Mouse (Mus musculus): Measurements from ENCODE around the gene Pemt.

The Pemt gene

DNA sequence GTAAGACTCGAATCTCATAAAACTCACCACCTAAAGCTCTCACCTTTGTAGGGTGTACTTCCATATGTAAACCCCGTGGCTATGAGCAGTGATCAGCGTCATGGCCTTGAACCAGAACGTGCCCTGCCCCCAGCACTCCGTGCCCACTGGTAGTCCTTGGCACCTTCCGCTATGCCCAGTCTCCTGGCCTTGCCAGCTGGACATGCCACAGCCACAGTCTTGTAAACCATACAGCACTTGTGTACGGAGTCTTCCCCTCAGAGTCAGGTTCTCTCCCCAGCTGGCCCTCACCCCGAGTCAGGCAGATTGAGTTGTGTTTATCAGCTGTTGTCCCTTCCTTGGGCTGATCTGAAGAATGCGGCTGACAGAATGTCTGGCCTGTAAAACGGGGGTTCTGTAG is 12.2 kb upstream of the Pemt start:
- intact Hi-C loops (cut with DNase I): no loop called here

DNA sequence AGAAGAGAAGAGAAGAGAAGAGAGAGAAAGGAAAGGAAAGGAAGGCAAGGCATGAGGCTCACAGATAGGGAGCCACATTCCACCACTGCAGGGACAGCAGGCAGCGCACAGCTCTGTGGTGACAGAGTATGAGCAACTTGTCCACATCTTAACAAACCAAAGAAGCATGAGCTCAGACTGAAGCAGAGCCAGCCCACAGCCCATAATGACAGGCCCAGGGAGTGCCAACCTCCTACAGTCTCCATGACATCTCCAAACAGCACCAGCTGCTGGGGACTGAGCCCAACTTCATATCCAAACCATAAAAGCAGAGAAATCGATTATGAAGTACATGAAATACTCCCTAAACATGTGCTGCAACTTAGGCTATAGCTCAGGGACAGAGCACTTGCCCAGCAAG is 11.7 kb upstream of the Pemt start:
- intact Hi-C loops (cut with DNase I): no loop called here

DNA sequence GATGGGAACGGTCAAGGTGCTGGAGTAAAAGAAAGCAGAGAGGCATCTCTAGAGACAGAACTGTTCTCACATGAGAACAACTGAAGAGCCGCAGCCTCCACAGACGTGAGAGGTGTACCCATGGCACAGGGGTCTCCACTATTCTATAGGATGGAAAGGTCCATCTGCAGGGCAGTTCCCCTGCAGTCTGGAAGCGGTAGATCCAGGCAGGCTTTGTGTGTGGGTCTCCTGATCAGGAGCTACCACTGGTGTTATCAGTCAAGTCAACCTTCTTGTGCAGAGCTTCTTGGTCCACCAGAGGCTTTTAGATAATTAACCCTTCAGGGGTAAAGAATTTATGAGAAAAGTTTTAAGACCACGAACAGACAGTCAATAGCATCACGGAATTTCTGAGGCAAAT is 10.2 kb upstream of the Pemt start:
- intact Hi-C loops (cut with DNase I): no loop called here

DNA sequence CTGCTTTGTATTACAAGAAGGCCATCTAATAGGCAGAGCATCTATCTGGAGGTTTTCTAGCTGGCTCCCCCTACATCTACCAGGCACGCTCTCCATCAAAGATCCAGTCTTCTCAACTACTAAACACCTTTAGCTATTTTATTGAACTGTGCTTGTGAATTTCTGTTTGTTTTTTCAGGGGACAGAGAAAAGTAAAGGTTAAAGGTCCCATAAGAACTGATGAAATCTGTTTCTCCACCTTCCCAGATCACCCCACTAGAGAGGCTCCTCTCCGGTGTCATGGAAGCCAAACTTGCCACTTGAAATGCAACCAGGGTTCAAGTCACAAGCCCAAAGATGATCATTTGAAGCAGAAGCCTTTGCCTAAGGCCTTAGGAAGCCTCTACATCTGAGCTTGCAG is 2.6 kb upstream of the Pemt start:
- intact Hi-C loops (cut with DNase I): no loop called here

DNA sequence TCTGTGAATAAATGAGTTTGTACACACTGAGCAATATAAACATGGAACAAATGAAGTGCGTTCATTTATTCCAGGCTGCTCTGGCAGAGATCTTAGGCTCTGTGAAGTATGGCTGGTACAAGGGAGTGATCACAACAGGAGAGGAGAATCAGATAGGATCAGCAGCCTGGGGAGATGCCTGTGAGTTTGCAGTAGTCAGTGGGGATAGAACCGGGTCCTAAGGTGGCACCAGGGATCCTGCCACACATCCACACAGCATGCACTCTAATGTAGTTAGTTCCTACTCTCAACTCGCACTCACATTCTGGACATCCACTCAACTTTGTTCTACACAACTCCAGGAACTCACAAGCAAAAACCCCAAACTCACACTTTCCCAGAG is 622 bp downstream of the Pemt start:
- intact Hi-C loops (cut with DNase I): no loop called here

DNA sequence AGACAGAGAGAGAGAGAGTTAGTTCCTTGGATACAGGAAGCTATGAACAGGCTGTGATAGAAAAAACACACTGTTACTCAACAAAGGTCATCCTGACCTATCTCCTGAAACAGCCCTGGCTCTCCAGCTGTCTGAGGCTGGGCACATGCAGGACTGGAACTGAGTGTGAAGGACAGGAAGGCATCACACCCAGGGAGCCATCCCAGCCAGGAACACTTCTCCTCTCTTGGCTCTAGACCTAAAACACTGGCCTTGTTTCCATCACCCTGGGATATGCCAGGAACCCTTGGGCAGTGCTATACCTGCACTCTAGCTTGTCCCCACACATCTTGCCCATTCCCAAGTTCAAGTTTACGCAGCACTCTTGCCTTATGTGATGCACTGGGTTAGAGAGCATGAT is 1.5 kb downstream of the Pemt start:
- intact Hi-C loops (cut with DNase I): no loop called here

DNA sequence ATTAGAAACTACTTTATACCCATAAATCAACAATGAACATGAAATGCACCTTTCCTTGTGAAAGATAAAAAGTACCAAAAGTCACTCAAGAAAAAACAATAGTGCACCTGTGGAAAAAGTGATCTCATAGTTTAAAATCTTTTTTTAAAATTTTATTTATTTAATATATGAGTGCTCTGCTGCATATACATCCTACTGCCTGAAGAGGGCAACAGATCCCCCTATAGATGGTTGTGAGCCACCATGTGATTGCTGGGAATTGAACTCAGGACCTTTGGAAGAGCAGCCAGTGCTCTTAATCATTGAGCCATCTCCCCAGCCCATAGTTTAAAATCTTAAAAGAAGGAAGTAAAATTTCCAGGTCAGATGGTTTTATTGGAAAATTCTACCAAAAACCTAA is 4.0 kb downstream of the Pemt start:
- intact Hi-C loops (cut with DNase I): no loop called here

DNA sequence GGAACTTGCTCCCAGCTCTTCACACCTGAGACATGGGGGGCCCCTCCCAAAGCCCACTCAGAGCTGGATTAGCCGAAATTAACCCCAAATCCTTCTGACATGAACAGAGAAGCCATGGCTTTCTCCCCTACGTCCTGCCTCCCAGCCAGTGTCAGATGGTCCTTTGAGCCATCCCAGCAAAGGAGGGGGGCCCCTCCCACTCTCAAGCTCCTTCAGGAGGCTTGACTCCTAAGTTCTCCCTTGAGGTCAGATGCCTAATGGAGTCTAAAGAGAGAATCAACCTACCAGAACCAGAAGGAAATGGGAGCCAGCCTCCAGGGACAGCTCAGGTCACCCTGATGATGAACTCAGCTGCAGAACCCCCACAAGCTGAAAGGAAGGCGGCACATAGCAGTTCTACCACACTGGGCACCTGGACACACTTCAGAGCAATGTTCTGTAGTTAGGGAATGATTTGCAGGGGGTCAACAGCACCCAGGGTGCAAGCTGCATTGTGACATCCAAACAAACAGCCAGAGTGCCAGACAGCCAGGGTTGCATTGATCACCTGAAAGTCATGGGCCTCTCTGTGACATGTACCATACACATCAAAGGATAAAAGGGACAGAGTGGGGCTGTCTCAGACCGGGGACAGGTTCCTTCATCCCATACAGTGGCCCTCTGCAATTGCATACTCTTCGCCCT is 9.6 kb downstream of the Pemt start:
- intact Hi-C loops (cut with DNase I): no loop called here

DNA sequence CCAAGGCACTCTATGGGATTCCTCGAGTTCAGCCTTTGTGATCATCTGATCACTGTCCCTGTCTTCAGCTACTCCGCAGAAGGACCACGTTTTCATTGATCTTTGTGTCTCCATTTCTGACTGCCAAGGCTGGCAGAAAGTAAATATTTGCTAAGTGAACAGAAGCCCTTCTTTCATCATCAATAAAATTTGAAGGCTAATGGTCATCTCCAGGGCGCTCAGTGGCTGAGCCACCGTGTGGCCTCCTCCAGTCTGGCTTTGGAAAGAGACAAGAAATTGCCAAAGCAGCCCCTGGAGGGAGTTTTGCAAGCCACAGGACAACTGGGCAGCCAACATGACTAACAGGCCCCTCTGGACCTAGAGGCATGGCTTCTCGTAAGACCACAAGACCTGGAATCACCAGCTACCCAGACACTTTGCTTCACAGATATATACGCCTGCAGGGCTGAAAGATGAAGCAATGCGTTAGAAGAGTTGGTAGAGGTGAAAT is 11.3 kb downstream of the Pemt start:
- intact Hi-C loops (cut with DNase I): no loop called here

DNA sequence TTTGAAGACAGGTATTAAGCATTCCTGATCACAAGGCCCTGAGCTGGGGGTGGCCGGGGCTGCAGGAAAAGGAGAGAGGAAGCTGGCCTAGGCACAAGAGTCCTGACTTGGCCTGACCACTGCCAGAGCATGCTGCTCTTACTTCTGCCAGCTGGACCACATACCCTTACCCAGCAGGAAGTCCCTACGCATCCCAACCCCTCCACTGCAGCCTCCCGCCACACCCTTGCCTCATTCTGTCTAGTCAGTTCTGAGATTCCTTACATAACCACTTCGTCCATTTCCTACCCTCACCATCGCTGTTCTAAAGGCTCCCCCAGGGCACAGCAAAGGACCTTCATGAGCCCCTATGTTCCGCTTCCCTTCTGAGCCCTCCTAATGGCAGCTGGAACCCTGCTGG is 12.0 kb downstream of the Pemt start:
- intact Hi-C loops (cut with DNase I): no loop called here

DNA sequence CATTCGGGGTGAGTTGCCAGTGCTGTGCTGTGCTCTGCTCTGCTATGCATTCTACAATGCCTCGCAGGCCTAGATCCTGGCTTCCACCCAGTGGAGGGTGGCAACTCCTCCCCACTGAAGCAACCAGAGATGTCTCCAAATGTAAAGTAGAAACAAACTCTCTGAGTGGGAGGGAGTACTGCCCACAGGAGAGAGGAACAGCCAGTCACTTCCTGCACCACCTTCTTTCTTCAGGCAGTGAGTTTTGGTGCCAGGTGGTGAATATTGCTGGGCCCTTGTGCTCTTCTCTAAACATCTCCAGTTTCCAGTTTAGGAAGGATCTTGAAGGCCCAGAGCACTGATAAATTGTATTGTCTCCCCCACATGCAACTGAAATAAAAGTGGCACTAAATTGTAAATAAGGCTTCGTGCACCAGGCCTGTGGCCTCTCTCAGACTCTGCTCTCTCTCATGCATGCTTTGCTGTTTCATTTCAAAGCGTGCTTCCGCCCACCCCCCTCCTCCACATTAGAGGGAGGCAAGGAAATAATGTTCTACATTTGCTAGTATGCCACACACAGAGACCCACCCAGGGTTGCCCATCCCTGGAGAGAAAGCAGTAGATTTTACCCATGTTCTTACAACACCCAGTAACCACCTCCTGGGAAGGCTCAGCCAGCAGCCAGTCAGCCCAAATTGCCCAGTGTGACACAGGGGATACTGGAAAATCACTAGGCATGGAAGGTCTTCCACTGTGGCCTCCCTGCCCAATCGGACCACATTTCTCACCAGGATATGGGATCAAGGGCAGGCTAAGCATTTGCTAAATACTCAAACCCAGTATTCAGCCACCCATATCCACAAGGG is 13.5 kb downstream of the Pemt start:
- intact Hi-C loops (cut with DNase I): no loop called here

DNA sequence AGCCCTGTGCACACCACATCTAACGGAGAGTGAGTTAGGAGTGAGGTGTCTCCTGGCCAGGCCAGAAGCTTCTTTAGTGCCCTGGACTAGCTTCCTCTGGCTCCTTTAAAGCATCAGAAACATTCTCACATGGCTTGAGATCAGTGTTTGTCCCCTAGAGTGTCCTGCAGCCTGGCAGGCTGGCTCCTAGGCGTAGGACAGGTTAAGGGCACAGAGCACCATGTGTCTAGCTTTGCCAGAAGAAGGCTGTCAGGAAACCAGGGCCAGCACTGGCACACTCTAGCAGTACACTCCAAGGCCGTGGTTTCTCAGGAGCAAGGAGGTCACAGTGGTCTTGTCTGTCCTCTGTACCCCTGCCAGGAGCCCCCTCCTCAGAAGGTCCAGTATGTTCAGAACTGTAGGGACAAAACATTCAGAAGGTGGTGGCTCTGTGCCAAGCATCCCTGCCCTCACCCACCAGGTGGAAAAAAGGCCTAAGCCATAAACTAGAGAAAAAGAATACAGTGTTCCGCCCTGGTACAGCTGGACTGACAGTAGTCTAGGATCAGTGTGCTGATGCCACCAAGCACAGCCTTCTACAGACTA is 15.4 kb downstream of the Pemt start:
- intact Hi-C loops (cut with DNase I): no loop called here

DNA sequence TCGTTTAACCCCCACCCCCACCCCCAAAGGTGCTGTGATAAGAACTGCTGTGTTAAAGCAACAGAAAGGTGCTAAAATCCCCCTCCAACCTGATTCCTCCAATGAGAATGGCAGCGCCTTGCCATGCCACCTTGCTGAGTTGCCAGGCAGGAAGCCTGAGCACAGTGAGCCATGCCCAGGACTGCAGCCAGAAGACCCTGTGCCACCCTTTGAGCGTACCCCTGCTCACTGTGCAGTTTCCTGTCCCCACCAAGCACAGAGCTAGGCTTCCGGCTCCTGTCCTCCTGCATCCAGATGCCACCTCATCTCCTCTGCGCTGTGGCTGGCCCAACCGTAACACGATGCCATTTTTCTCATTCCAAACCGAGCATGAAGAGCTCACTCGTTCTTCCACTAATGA is 16.3 kb downstream of the Pemt start:
- intact Hi-C loops (cut with DNase I): loop anchor here (5.0 kb wide), 1 partner anchor 48 kb away; no protein-coding TSS in a partner anchor

DNA sequence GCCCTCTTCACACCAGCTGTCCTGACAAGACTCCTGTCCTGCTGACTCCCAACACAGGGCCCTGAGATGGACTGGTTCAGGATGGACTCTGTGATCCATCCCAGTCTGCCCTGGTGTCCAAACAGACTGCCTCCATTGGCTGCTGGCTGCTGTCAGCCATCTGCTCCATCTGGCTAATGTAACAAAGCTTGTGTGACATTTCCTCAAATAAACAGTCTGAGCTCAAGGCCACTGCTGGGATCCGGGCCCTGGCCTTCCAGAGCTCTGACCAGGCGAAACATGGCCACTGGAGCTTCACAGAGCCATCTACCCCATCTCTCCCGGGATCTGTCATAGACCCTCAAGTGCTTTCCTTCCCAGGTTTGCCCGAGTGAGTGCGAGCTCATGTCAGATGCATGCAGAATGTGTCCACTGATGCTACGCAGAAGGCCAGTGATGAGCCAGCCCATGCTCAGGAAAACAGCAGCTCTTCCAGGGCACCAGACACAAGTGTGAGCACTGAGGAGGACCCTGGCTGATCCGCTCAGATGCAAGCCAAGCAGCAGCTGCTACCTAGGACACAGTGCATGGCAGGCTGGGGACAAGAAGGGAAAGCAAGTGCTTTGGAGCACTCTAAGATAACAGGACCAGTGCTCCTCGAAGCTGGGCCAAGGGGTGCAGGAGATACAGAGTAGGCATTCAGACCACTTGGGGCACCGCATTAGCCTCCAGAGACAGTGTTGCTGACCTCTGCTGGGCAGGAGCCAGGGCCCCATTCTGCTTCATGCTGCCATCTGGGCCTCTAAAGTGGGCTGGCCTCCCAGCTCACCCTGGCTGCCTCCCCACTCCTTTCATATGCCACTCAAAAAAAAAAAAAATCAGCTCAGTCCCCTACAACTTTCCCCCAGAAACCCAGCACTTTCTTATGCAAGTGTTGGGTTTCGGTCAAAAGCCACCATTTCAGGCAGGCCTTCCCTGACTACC is 18.1 kb downstream of the Pemt start:
- intact Hi-C loops (cut with DNase I): loop anchor here (1.0 to 5.0 kb wide), 3 partner anchors 46 to 148 kb away; partner anchors contain the start of gene Rasd1

DNA sequence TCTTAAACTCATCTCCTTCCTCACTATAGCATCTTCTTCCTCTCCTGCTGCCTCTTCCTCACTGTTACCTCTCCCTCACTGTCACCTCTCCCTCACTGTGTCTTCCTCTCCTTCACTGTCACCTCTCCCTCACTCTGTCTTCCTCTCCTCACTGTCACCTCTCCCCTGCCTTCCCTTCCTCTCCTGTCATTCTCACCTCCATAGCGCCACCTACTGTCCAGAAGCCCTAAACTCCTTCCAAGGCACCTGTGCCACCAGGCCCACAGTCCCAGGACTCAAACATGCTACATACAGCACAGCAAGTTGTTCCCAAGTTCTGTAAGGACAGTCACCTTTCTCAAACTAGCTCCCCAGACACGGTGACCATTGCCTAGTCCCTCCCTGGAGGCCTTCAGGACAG is 19.0 kb downstream of the Pemt start:
- intact Hi-C loops (cut with DNase I): loop anchor here (1.0 to 5.0 kb wide), 3 partner anchors 45 to 147 kb away; partner anchors contain the start of gene Rasd1

DNA sequence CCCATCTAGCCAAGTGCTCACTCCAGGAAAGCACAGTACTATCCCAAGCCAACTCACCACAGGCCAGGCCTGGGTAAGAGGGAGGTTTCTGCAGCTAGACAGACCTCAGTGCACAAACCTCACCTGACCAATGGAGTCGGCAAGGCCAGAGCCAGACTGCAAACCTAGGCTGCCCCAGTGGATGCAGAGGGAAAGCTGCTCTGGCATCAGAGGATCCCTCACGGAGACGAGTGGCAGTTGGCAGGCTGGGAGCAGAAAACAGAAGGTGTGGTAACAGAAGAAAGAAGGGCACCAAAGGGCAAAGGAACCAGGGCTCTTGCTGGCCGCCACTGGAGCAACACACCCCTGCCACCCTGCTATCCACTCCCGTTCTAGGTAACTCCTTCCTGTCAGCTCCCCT is 20.1 kb downstream of the Pemt start:
- intact Hi-C loops (cut with DNase I): loop anchor here (2.0 to 5.0 kb wide), 2 partner anchors 44 to 61 kb away; partner anchors contain the start of gene Rasd1

DNA sequence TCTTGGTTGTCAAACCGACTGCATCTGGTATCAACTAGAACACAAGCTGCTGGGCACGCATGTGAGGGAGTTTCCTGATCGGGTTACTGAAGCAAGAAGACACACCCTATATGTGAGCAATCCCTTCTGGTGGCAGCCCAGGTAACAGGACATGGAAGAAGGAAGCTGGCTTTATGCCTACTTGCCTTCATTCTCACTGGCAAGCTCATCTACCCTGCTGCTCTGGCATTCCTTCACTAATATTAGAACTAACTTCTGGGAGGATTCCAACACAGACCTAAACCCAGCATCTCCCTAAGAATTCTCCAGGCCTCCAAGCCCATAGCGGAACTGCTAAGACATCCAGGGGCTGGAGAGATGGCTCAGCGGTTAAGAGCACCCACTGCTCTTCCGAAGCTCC is 25.1 kb downstream of the Pemt start:
- intact Hi-C loops (cut with DNase I): no loop called here

DNA sequence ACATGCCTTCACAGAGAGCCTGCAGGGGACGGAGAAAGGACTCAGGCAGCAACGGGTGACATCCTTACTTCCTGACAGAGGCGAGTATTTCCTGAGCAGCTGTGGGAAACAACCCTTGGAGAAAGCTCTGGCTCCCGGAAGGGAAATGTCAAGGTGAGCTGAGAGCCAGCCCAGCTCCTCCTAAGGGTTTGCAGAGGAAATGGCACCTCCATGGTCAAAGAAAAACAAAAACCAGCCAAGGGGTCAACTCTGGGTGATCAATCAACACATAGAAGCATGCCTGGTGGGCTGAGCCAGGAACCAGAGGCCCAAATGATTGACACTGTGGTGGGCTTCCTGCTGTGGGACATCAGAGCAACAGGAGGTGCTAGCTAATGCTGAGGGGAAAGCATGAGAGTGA is 29.6 kb downstream of the Pemt start:
- intact Hi-C loops (cut with DNase I): no loop called here

DNA sequence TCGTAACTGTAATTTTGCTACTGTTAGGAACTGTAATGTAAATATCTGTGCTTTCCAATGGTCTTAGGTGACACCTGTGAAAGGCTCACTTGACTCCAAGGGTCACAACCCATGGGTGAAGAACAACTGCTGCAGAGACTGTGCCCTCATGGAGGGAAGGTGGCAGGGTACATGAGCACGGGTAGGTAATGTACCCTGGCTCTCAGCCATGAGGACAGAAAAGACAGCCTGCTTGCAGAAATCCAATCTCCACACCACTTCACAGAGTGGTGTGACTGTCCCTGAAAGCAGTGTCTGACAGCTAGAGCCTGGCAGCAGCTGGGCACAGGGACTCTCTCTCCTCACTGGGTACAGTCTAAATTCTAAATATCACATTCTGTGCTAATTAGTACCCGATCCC is 34.8 kb downstream of the Pemt start:
- intact Hi-C loops (cut with DNase I): no loop called here

DNA sequence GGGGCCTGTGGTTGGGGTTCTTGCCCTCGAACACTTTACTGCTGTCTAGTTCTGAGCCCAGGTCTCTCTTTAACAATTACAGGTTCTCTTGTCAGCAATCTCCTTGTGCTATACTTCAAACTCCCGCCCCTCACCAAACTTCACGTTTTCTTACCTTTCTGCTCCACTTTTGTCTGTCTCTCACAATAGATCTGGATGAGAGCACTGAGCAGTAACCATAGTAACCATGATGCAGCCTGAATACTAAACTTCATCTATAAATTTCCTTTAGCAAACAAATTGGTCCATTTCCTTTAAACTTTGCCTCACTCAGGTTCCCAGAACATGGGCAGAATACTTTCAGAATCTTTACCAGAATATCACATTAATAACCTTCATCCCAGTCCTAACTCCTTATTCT is 36.8 kb downstream of the Pemt start:
- intact Hi-C loops (cut with DNase I): no loop called here

DNA sequence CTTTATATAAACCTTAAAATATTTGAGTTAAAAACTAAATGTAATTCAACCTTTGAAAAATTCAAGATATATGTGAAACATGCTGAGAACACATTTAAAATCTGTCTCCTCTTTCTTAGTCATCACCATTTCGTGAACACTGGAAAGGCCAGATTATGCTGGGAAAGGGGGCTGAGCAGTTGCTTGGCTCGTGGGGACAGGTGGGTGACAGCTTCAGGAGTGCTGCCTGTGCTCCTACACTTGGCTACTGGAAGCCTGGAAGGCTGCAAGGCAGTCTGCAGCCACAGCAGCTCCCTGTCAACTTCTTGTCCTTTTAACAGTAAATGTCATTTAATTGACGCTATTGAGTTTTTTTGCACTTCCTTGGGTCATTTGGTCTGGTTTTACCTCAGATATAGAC is 40.4 kb downstream of the Pemt start:
- intact Hi-C loops (cut with DNase I): no loop called here
